20 mouse cellular contexts compared by ENCODE assay signal in the genomic region with DNA sequence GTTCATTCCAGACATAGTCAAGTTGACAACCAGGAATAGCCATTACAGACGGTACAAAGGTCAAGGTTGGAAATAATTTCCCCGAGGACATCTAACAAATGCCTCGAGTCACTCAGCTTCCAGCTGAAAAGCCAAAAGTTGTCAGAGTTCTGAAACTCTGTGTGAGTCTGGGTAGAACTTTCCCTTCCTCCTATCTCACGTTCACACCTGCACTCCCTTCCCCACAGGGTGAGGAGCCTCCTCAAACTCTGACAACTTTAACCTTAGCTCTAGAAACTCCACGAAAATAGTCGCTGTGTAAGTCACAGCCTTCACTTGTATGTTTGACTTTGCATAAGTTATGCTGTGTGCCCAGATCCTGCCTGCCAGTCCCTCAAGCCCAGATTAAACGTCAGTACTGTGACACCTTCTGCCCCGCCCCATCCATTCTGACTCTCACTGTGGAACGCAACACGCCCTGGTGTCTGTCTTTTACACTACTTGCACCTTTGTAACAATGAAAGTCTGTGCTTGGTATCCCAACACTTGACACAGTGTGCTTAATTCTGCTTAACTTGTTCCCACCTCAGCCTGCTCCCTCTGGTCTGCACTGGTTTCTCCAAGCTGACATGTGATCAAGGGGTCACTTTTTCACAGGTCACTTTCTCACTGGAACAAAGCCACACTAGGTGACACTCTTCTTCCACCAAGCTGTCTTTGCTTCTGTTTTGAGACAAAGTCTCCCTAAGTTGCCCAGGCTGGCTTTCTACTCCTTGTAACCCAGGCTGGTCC. TPM values are rescaled to one million over a fixed set of nuclear protein-coding genes. Genes with fewer than 3 reads are reported as not detected.
A peak's percentile ranks its signal among the peaks of the same experiment; 100 is the strongest.
DNase-seq lines count a peak whose midpoint lies in the region; ATAC-seq and TF ChIP-seq lines count a peak whose summit lies in the region.
"Had no signal": no experiment of that assay in that cellular context is flagged by ENCODE, and none has a peak within 500 bp of the region (broad histone marks: within the 10 kb centered on the region; RNA-seq: fewer than 3 reads in every experiment).

No protein-coding gene starts in this region.

- no peak for TF ChIP-seq EP300 in heart, postnatal 0 days (IDR thresholded peaks at IDR 0.05; ENCODE audit: low read depth)
- no peak for TF ChIP-seq EP300 in heart, adult 2 months (IDR thresholded peaks at IDR 0.05; ENCODE audit: insufficient read depth, low read depth, low read length)

- no peaks in the 10 kb centered on the region for H3K36me3 ChIP-seq in heart, postnatal 0 days (replicated peaks; ENCODE audit: control insufficient read depth, insufficient read depth, low read length)
- H3K36me3 ChIP-seq in heart, adult 2 months (ENCODE audit: control insufficient read depth, insufficient read depth, low read length) = no peaks in the 10 kb centered on the region
- no peaks in the 10 kb centered on the region for H3K36me3 ChIP-seq in intestine, postnatal 0 days (ENCODE audit: control insufficient read depth, insufficient read depth)
- no peaks in the 10 kb centered on the region for H3K36me3 ChIP-seq in stomach, embryonic 16.5 days (ENCODE audit: control insufficient read depth, insufficient read depth, low read length)
- H3K36me3 ChIP-seq: embryonic facial prominence, embryonic 12.5 days; hindbrain, embryonic 12.5 days had no signal

- H3K4me3 ChIP-seq in heart, postnatal 0 days (ENCODE audit: low read depth, low read length) = no peak overlapping the region
- H3K4me3 ChIP-seq in heart, adult 2 months = no peak overlapping the region
- H3K4me3 ChIP-seq in intestine, postnatal 0 days (ENCODE audit: low read depth, low read length) = no peak overlapping the region
- H3K4me3 ChIP-seq in stomach, embryonic 16.5 days (replicated peaks; ENCODE audit: low read length) = no peak overlapping the region
- H3K4me3 ChIP-seq in left cerebral cortex, adult 2 months = no peak overlapping the region
- H3K4me3 ChIP-seq: embryonic facial prominence, embryonic 12.5 days; hindbrain, embryonic 12.5 days had no signal

- peaks cover 3% of the 10 kb centered on the region; the same call in 1 of the 2 replicates for H3K4me1 ChIP-seq in heart, postnatal 0 days (ENCODE audit: control insufficient read depth, insufficient read depth)
- H3K4me1 ChIP-seq in heart, adult 2 months (ENCODE audit: control insufficient read depth, insufficient read depth, low read length) = peaks cover 3% of the 10 kb centered on the region; the same call in 1 of the 2 replicates
- 0 out of 2 replicates have a peak, but pooled peaks cover 7% of the 10 kb centered on the region for H3K4me1 ChIP-seq in intestine, postnatal 0 days (replicated peaks; ENCODE audit: control insufficient read depth, insufficient read depth, low read length)
- peaks cover 11% of the 10 kb centered on the region for H3K4me1 ChIP-seq in stomach, embryonic 16.5 days (ENCODE audit: control insufficient read depth, insufficient read depth, low read length)
- H3K4me1 ChIP-seq: embryonic facial prominence, embryonic 12.5 days; hindbrain, embryonic 12.5 days had no signal

- no peak overlapping the region for H3K4me2 ChIP-seq in heart, postnatal 0 days (ENCODE audit: low read depth, low read length)
- no peak overlapping the region for H3K4me2 ChIP-seq in intestine, postnatal 0 days (replicated peaks; ENCODE audit: low read depth)
- H3K4me2 ChIP-seq in stomach, embryonic 16.5 days (ENCODE audit: low read depth, low read length) = no peak overlapping the region
- H3K4me2 ChIP-seq: embryonic facial prominence, embryonic 12.5 days; hindbrain, embryonic 12.5 days; liver, embryonic 11.5 days had no signal

- no peaks in the 10 kb centered on the region for H3K9me3 ChIP-seq in heart, postnatal 0 days (replicated peaks; ENCODE audit: control insufficient read depth, low read length)
- H3K9me3 ChIP-seq in intestine, postnatal 0 days (ENCODE audit: control insufficient read depth) = no peaks in the 10 kb centered on the region
- no peaks in the 10 kb centered on the region for H3K9me3 ChIP-seq in stomach, embryonic 16.5 days (replicated peaks; ENCODE audit: control insufficient read depth, low read length)
- H3K9me3 ChIP-seq: embryonic facial prominence, embryonic 12.5 days; hindbrain, embryonic 12.5 days had no signal

- WGBS in heart, postnatal 0 days = 36% methylated on average over 10 of the region's 10 CpGs
- WGBS in heart, adult 2 months = 35% methylated on average over 10 of the region's 10 CpGs
- 29% methylated on average over 10 of the region's 10 CpGs for WGBS in intestine, postnatal 0 days
- 30% methylated on average over 10 of the region's 10 CpGs for WGBS in stomach, embryonic 16.5 days

- ATAC-seq in heart, postnatal 0 days (ENCODE audit: insufficient read depth, low read depth) = no peak; the same call in 1 of the 2 replicates
- peak; percentile 72 for ATAC-seq in intestine, postnatal 0 days
- ATAC-seq in stomach, embryonic 16.5 days (ENCODE audit: insufficient read depth, low FRiP score) = peak; percentile 63; the same call in 1 of the 2 replicates
- ATAC-seq: forebrain, postnatal 0 days; midbrain, embryonic 16.5 days had no signal

- H3K9ac ChIP-seq in heart, postnatal 0 days (replicated peaks; ENCODE audit: low read depth, low read length) = no peak overlapping the region
- H3K9ac ChIP-seq in heart, adult 2 months (ENCODE audit: low read depth, low read length) = no peak overlapping the region
- no peak overlapping the region for H3K9ac ChIP-seq in intestine, postnatal 0 days (ENCODE audit: low read depth, low read length)
- no peak overlapping the region for H3K9ac ChIP-seq in stomach, embryonic 16.5 days (ENCODE audit: low read length)
- H3K9ac ChIP-seq: embryonic facial prominence, embryonic 12.5 days; forebrain, postnatal 0 days; hindbrain, embryonic 12.5 days had no signal

- H3K79me2 ChIP-seq in heart, adult 2 months (replicated peaks; ENCODE audit: control insufficient read depth, insufficient read depth, low read length) = no peaks in the 10 kb centered on the region

- TF ChIP-seq POLR2A in heart, adult 2 months (IDR thresholded peaks at IDR 0.05; ENCODE audit: insufficient read depth, low read depth, low read length) = no peak

- DNase-seq in heart, postnatal 0 days (ENCODE audit: low spot score) = no peak
- DNase-seq in heart, adult 2 months = no peak
- peak; percentile 23 for DNase-seq in lung, postnatal 10 days
- DNase-seq in lung, postnatal 25 days (ENCODE audit: low spot score) = no peak
- DNase-seq in left cerebral cortex, adult 2 months (ENCODE audit: extremely low spot score in 1 of 2, low spot score in 2 of 2) = no peak
- DNase-seq in adrenal gland, adult 2 months = no peak
- DNase-seq: cerebellum, adult 11-12 months; forebrain, postnatal 0 days; gastrocnemius, postnatal 14 days; layer of hippocampus, adult 9-11 months; lung, adult 2 months; right cerebral cortex, adult 18-20 months; spleen, adult 18-20 months; thymus, postnatal 14 days had no signal

- peaks cover 6% of the 10 kb centered on the region; the same call in 1 of the 2 replicates for H3K27me3 ChIP-seq in heart, postnatal 0 days (ENCODE audit: control insufficient read depth, insufficient read depth, low read length)
- H3K27me3 ChIP-seq in heart, adult 2 months (ENCODE audit: control insufficient read depth, insufficient read depth, low read length) = no peaks in the 10 kb centered on the region
- no peaks in the 10 kb centered on the region for H3K27me3 ChIP-seq in intestine, postnatal 0 days (replicated peaks; ENCODE audit: control insufficient read depth, insufficient read depth, low read length)
- no peaks in the 10 kb centered on the region for H3K27me3 ChIP-seq in stomach, embryonic 16.5 days (ENCODE audit: control insufficient read depth, insufficient read depth, low read length)
- H3K27me3 ChIP-seq: embryonic facial prominence, embryonic 12.5 days had no signal

- no peak for TF ChIP-seq CTCF in heart, postnatal 0 days (IDR thresholded peaks at IDR 0.05; ENCODE audit: low read depth)
- no peak for TF ChIP-seq CTCF in heart, adult 2 months (IDR thresholded peaks at IDR 0.05)
- TF ChIP-seq CTCF in intestine, postnatal 0 days (IDR thresholded peaks at IDR 0.05; ENCODE audit: low read depth) = no peak
- TF ChIP-seq CTCF in left cerebral cortex, adult 2 months (IDR thresholded peaks at IDR 0.05) = no peak

- intact Hi-C loops in heart, adult 2 months (cut with DNase I) = loop anchor here (10.0 kb wide), 1 partner anchor 246 kb away; no protein-coding TSS in a partner anchor
- intact Hi-C loops in left cerebral cortex, adult 2 months (cut with DNase I) = no loop called here

- H3K27ac ChIP-seq in heart, postnatal 0 days (ENCODE audit: low read depth) = 0 out of 2 replicates have a peak overlapping the region, but pooled peaks have one; percentile 30
- H3K27ac ChIP-seq in heart, adult 2 months = no peak overlapping the region
- no peak overlapping the region for H3K27ac ChIP-seq in intestine, postnatal 0 days (ENCODE audit: low read depth, low read length)
- H3K27ac ChIP-seq in stomach, embryonic 16.5 days (ENCODE audit: low read length) = no peak overlapping the region
- H3K27ac ChIP-seq in left cerebral cortex, adult 2 months = no peak overlapping the region
- H3K27ac ChIP-seq: embryonic facial prominence, embryonic 12.5 days; hindbrain, embryonic 12.5 days had no signal

RNA-seq across cellular contexts. Expression of gene H2-Oa, which starts 6.8 kb away (rescaled TPM):
- not detected in 2 replicates for total RNA-seq in heart, postnatal 0 days (2014; rRNA removed; ENCODE audit: low replicate concordance)
- not detected in 2 replicates for polyA plus RNA-seq in heart, postnatal 0 days (2015; fragmentation: Nextera tagmentation; extraction: Ambion mirVana)
- under 1 TPM; 0.20 to 0.29 TPM for total RNA-seq in heart, adult 2 months (2021)
- polyA plus RNA-seq in heart, adult 2 months (2012; rRNA removed) = 0.79 and 3.2 TPM in 2 replicates
- polyA plus RNA-seq in intestine, postnatal 0 days (2015; fragmentation: Nextera tagmentation; extraction: Ambion mirVana) = 0.25 and 0.90 TPM in 2 replicates
- 0.61 and 0.64 TPM in 2 replicates for polyA plus RNA-seq in stomach, embryonic 16.5 days (2015; fragmentation: Nextera tagmentation; extraction: Ambion mirVana)
- under 1 TPM in 1 of 2 experiments, not detected in 1; 0.47 TPM for total RNA-seq in left cerebral cortex, adult 2 months (2021)
- total RNA-seq in adrenal gland, adult 2 months (2021) = under 1 TPM in 1 of 2 experiments, not detected in 1; 0.62 TPM
- polyA plus RNA-seq in adrenal gland, adult 2 months (2012; rRNA removed) = 1.9 TPM in 2 replicates
- total RNA-seq: forebrain, postnatal 0 days; gastrocnemius, postnatal 14 days had no signal
- polyA plus RNA-seq: forebrain, postnatal 0 days had no signal

RNA-seq across cellular contexts. Expression of gene H2-DMa, which starts 20.4 kb away (rescaled TPM):
- total RNA-seq in heart, postnatal 0 days (2014; rRNA removed; ENCODE audit: low replicate concordance) = 2.6 and 7.2 TPM in 2 replicates
- 4.2 and 4.6 TPM in 2 replicates for polyA plus RNA-seq in heart, postnatal 0 days (2015; fragmentation: Nextera tagmentation; extraction: Ambion mirVana)
- 1 to 10 TPM; 4.0 to 7.5 TPM for total RNA-seq in heart, adult 2 months (2021)
- polyA plus RNA-seq in heart, adult 2 months (2012; rRNA removed) = 12.2 and 21.3 TPM in 2 replicates
- 15.2 and 16.7 TPM in 2 replicates for polyA plus RNA-seq in intestine, postnatal 0 days (2015; fragmentation: Nextera tagmentation; extraction: Ambion mirVana)
- polyA plus RNA-seq in stomach, embryonic 16.5 days (2015; fragmentation: Nextera tagmentation; extraction: Ambion mirVana) = 10.8 and 11.6 TPM in 2 replicates
- 10 to 100 TPM; 23.3 to 28.2 TPM for total RNA-seq in left cerebral cortex, adult 2 months (2021)
- total RNA-seq in adrenal gland, adult 2 months (2021) = 10 to 100 TPM; 14.4 to 18.9 TPM
- polyA plus RNA-seq in adrenal gland, adult 2 months (2012; rRNA removed) = 24.2 and 27.4 TPM in 2 replicates

RNA-seq across cellular contexts. Expression of gene Brd2, which starts 23.5 kb away (rescaled TPM):
- 83.2 and 87.5 TPM in 2 replicates for total RNA-seq in heart, postnatal 0 days (2014; rRNA removed; ENCODE audit: low replicate concordance)
- 33.4 and 38.4 TPM in 2 replicates for polyA plus RNA-seq in heart, postnatal 0 days (2015; fragmentation: Nextera tagmentation; extraction: Ambion mirVana)
- total RNA-seq in heart, adult 2 months (2021) = 10 to 100 TPM; 67.6 to 71.1 TPM
- 78.9 and 118 TPM in 2 replicates for polyA plus RNA-seq in heart, adult 2 months (2012; rRNA removed)
- 51.8 and 60.0 TPM in 2 replicates for polyA plus RNA-seq in intestine, postnatal 0 days (2015; fragmentation: Nextera tagmentation; extraction: Ambion mirVana)
- polyA plus RNA-seq in stomach, embryonic 16.5 days (2015; fragmentation: Nextera tagmentation; extraction: Ambion mirVana) = 71.9 and 74.7 TPM in 2 replicates
- 100 to 1,000 TPM; 177 to 179 TPM for total RNA-seq in left cerebral cortex, adult 2 months (2021)
- 100 to 1,000 TPM; 173 to 286 TPM for total RNA-seq in adrenal gland, adult 2 months (2021)
- 103 and 104 TPM in 2 replicates for polyA plus RNA-seq in adrenal gland, adult 2 months (2012; rRNA removed)

RNA-seq across cellular contexts. Expression of gene H2-DMb2, which starts 44.2 kb away (rescaled TPM):
- total RNA-seq in heart, postnatal 0 days (2014; rRNA removed; ENCODE audit: low replicate concordance) = 1.5 TPM in 1 of 2 replicates, not detected in the other
- polyA plus RNA-seq in heart, postnatal 0 days (2015; fragmentation: Nextera tagmentation; extraction: Ambion mirVana) = 0.33 and 0.38 TPM in 2 replicates
- 1 to 10 TPM; 2.1 to 2.3 TPM for total RNA-seq in heart, adult 2 months (2021)
- 2.3 and 7.6 TPM in 2 replicates for polyA plus RNA-seq in heart, adult 2 months (2012; rRNA removed)
- polyA plus RNA-seq in intestine, postnatal 0 days (2015; fragmentation: Nextera tagmentation; extraction: Ambion mirVana) = 0.97 and 0.98 TPM in 2 replicates
- 0.70 and 0.82 TPM in 2 replicates for polyA plus RNA-seq in stomach, embryonic 16.5 days (2015; fragmentation: Nextera tagmentation; extraction: Ambion mirVana)
- under 1 TPM; 0.56 to 0.59 TPM for total RNA-seq in left cerebral cortex, adult 2 months (2021)
- 1 to 10 TPM; 2.0 to 3.4 TPM for total RNA-seq in adrenal gland, adult 2 months (2021)
- polyA plus RNA-seq in adrenal gland, adult 2 months (2012; rRNA removed) = 1.3 and 2.3 TPM in 2 replicates
- polyA plus RNA-seq: hindbrain, embryonic 12.5 days had no signal

RNA-seq across cellular contexts. Expression of gene H2-DMb1, which starts 54.0 kb away (rescaled TPM):
- 0.19 TPM in 1 of 2 replicates, not detected in the other for total RNA-seq in heart, postnatal 0 days (2014; rRNA removed; ENCODE audit: low replicate concordance)
- polyA plus RNA-seq in heart, postnatal 0 days (2015; fragmentation: Nextera tagmentation; extraction: Ambion mirVana) = 0.65 and 0.90 TPM in 2 replicates
- 1 to 10 TPM; 1.6 to 2.2 TPM for total RNA-seq in heart, adult 2 months (2021)
- 8.9 and 19.1 TPM in 2 replicates for polyA plus RNA-seq in heart, adult 2 months (2012; rRNA removed)
- 5.1 and 6.4 TPM in 2 replicates for polyA plus RNA-seq in intestine, postnatal 0 days (2015; fragmentation: Nextera tagmentation; extraction: Ambion mirVana)
- polyA plus RNA-seq in stomach, embryonic 16.5 days (2015; fragmentation: Nextera tagmentation; extraction: Ambion mirVana) = 2.0 and 2.9 TPM in 2 replicates
- total RNA-seq in left cerebral cortex, adult 2 months (2021) = 1 to 10 TPM; 1.1 to 1.7 TPM
- 10 to 100 TPM in 1 of 2 experiments, 1 to 10 TPM in 1; 6.4 to 12.3 TPM for total RNA-seq in adrenal gland, adult 2 months (2021)
- 32.6 and 33.3 TPM in 2 replicates for polyA plus RNA-seq in adrenal gland, adult 2 months (2012; rRNA removed)
